Mouse (Mus musculus) heart, adult 2 months (tissue): ENCODE measurements around the gene Ckmt1.
A peak's percentile ranks its signal among the peaks of the same experiment; 100 is the strongest.

Experiments used
- CTCF ChIP-seq: fragments of 200-600 bp; IDR thresholded peaks from 2 replicates; pipeline ENCODE4 v1.8.1; 2022; ENCODE audit warnings: antibody characterized with exemption, mild to moderate bottlenecking, moderate library complexity
- EP300 ChIP-seq: fragments of 200-500 bp; IDR thresholded peaks from 2 replicates; pipeline ENCODE4 v1.6.1; 2011; ENCODE audit warnings: low read depth, low read length, control low read depth; ENCODE audit not compliant: insufficient read depth

DNA sequence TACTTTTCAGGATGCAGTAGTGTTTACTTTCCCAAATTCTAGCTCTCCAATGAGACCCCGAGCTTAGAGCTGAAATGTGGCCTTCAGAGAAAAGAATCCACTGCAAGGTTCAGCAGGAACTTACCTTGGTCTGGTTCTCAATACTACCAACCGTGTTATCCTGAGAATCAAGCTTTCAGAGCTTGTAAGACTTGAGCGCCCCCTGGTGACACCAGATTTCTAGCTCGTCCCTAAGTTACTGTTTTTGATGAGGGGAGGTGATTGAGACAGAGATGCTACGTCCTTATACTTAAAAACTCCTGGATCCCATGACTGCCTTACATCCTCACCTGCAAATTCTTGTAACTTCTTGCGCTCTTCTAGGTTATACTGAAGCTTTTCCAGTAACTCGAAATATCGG lies 39.1 kb downstream of the Ckmt1 start:
- TF ChIP-seq EP300: no peak
- peak; percentile 85 for TF ChIP-seq CTCF
